Mouse (Mus musculus): ENCODE data around the gene Hes5. TPM values are rescaled to one million over a fixed set of nuclear protein-coding genes. Genes with fewer than 3 reads are reported as not detected.

The Hes5 gene
- polyA plus RNA-seq (2015; fragmentation: Nextera tagmentation; extraction: Ambion mirVana): 0.94 and 2.3 TPM in 2 replicates

DNA sequence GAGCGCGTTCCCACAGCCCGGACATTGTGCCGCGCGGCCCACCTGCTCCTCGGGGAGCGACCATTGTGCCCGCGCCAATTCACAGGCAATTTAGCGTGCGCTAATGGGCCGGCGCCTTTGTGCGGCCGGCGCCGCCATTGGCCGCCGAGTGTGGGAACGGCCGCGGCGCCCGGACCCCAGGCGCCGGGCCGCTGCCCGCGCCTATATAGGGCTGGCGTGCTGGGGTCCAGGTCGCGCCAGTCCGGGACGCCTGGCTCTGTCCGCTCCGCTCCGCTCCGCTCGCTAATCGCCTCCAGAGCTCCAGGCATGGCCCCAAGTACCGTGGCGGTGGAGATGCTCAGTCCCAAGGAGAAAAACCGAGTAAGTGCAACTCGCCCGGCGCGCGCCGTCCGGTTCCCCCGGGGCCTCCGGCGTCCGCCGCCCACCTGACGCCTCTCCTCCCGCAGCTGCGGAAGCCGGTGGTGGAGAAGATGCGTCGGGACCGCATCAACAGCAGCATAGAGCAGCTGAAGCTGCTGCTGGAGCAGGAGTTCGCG, at the start of gene Hes5:
TSS of gene Hes5 (plus strand) at position 234 of the 536 bp plus-strand sequence.
- H3K4me2 ChIP-seq (replicated peaks): peak within 1 kb of the TSS; percentile 82
- H3K27me3 ChIP-seq: peaks cover 75% of the 10 kb centered on the region
- ATAC-seq (ENCODE audit: low FRiP score, low read depth): no peak
- WGBS: under 1% methylated on average over 65 of the region's 65 CpGs
- H3K4me1 ChIP-seq: peaks cover 68% of the 10 kb centered on the region
- no peak within 1 kb of the TSS for H3K27ac ChIP-seq
- H3K9ac ChIP-seq: peak within 1 kb of the TSS; percentile 62
- H3K4me3 ChIP-seq: peak within 1 kb of the TSS; percentile 47
- H3K36me3 ChIP-seq: no peaks in the 10 kb centered on the region
- no peaks in the 10 kb centered on the region for H3K9me3 ChIP-seq

DNA sequence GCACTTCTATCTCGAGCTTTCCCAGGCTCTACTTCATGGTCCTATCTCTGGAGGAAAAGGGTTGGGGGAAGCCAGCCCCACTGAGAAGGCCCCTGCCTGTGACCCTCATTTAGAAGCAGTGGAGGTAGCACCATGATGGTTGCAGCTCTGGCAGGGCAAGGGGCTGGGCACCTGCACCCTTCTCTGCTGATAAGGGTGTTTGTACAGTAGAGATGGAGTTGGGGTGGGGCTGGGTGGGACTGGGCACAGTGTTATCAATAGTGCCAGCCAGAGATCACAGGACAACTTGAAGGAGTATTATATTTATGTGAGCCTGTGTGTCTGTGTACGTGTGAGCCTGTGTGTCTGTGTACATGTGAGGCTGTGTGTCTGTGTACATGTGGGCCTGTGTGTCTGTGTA, 49.1 kb upstream of the Hes5 start:
- H3K4me1 ChIP-seq: peaks cover 20% of the 10 kb centered on the region
- H3K27ac ChIP-seq: peak overlapping the region; percentile 58; the same call in 1 of the 2 replicates
- H3K9me3 ChIP-seq: no peaks in the 10 kb centered on the region
- H3K36me3 ChIP-seq: no peaks in the 10 kb centered on the region
- 78% methylated on average over 2 of the region's 2 CpGs for WGBS
- no peak overlapping the region for H3K4me2 ChIP-seq (replicated peaks)
- no peak overlapping the region for H3K9ac ChIP-seq
- no peaks in the 10 kb centered on the region for H3K27me3 ChIP-seq
- no peak overlapping the region for H3K4me3 ChIP-seq
- no peak for ATAC-seq (ENCODE audit: low FRiP score, low read depth)

DNA sequence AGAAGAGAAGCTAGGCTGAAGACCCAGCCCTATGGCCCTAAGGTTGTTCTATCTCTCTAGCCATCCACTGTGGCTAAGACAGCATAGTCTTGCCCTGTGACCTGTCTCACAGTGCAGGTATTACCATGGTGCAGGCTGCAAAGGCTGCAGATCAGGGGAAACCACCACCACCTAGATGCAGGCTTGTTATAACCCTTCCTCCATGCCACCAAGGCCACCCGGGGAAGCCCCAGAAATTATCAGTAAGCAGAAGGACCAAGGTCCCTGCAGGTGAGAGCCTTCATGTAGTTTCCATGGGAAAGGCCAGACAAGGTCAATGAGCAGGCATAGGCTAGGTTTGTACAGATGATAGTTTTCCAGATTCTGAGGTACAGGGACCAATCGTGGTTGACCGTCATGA, 46.9 kb upstream of the Hes5 start:
- Histone ChIP-seq H3K9ac (no peak overlapping the region), H3K36me3 (no peaks in the 10 kb centered on the region), H3K9me3 (no peaks in the 10 kb centered on the region), H3K4me3 (no peak overlapping the region), H3K27ac (no peak overlapping the region), H3K4me2 (replicated peaks) (no peak overlapping the region), H3K27me3 (no peaks in the 10 kb centered on the region), H3K4me1 (peaks cover 15% of the 10 kb centered on the region)
- 89% methylated on average over 3 of the region's 3 CpGs for WGBS
- no peak for ATAC-seq (ENCODE audit: low FRiP score, low read depth)

DNA sequence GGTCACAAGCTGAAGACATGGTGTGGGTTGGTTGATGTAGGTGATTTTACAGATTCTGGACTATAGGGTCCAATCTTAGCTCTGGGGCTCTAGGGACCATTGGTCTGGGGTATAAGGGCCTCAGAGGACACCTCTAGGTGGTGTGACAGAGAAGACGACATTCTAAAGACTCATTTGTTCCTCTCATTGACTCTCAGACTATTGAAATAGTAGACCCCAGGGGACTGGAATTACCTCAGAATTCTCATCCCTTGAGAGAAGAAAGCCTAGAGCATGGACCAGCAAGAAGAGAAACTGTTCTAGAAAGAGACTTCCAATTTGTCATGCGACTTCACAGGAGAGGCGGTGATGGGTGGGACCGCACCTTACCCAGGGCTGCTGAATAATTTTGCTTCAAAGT, 46.5 kb upstream of the Hes5 start:
- Histone ChIP-seq H3K4me3 (no peak overlapping the region), H3K9me3 (no peaks in the 10 kb centered on the region), H3K4me2 (replicated peaks) (no peak overlapping the region), H3K27me3 (no peaks in the 10 kb centered on the region), H3K4me1 (peaks cover 15% of the 10 kb centered on the region), H3K27ac (no peak overlapping the region), H3K9ac (no peak overlapping the region), H3K36me3 (no peaks in the 10 kb centered on the region)
- no peak for ATAC-seq (ENCODE audit: low FRiP score, low read depth)
- 91% methylated on average over 4 of the region's 4 CpGs for WGBS

DNA sequence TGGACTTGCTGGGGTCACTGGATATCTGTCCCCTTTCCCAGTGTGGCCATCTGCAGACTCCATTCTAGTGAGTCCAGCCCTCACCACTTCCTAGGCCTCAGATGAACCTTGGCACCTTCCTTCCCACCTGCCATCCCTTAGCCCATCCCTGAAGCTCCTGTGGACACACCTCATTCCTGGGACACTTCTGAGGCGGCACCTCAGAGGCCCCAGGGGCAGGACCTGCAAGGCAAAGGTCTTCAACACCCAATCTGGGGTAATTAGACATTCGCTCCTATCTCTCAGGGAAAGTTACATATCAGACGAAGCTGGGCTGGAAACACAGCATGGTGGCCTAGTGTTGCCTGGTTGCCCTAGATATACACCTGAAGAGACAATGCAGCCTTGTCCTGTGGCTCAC, 46.0 kb upstream of the Hes5 start:
- no peaks in the 10 kb centered on the region for H3K27me3 ChIP-seq
- no peak for ATAC-seq (ENCODE audit: low FRiP score, low read depth)
- no peak overlapping the region for H3K4me3 ChIP-seq
- H3K4me1 ChIP-seq: peaks cover 15% of the 10 kb centered on the region
- H3K4me2 ChIP-seq (replicated peaks): no peak overlapping the region
- H3K36me3 ChIP-seq: no peaks in the 10 kb centered on the region
- 67% methylated on average over 3 of the region's 3 CpGs for WGBS
- H3K9ac ChIP-seq: no peak overlapping the region
- no peaks in the 10 kb centered on the region for H3K9me3 ChIP-seq
- no peak overlapping the region for H3K27ac ChIP-seq

DNA sequence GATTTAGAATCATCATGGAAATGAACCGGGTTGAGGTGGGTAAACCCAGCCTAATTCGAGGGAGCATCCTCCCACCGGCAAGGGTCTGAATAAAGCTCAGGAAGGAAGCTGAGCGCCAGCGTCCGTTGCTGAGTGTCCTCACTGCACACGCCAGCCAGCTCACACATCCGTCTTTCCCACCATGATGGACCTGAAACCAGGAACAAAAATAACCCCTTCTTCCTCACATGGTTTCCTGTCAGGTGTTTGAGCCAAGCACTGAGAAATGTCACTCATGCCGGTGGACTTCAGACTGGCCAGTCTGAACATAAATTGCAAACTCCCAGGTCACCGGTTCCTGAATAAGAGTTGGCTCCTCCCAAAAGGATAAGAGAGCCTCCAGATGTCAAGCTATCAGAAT, 45.4 kb upstream of the Hes5 start:
- no peaks in the 10 kb centered on the region for H3K9me3 ChIP-seq
- WGBS: 83% methylated on average over 10 of the region's 10 CpGs
- H3K4me1 ChIP-seq: peaks cover 12% of the 10 kb centered on the region
- H3K4me3 ChIP-seq: no peak overlapping the region
- H3K36me3 ChIP-seq: no peaks in the 10 kb centered on the region
- ATAC-seq (ENCODE audit: low FRiP score, low read depth): no peak
- no peak overlapping the region for H3K27ac ChIP-seq
- no peak overlapping the region for H3K4me2 ChIP-seq (replicated peaks)
- no peaks in the 10 kb centered on the region for H3K27me3 ChIP-seq
- no peak overlapping the region for H3K9ac ChIP-seq

DNA sequence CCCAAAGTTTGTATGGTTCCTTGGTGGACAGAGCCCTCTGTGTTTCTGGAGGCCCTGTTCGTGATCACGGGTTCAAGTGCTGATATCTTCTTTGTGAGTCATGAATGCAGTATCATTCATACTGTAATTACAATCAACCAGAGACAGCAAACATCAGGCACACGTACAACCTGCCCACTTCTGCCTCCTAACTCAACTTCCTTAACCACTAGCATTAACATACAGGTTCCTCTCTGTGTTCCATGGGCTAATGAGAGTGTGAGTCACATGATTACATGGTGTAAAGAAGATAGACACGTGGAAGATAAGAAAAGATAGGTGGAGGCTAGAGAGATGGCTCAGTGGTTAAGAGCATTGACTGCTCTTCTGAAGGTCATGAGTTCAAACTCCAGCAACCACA, 44.1 kb upstream of the Hes5 start:
- no peaks in the 10 kb centered on the region for H3K36me3 ChIP-seq
- H3K4me1 ChIP-seq: no peaks in the 10 kb centered on the region
- no peaks in the 10 kb centered on the region for H3K9me3 ChIP-seq
- no peak overlapping the region for H3K4me3 ChIP-seq
- no peak overlapping the region for H3K4me2 ChIP-seq (replicated peaks)
- no peak overlapping the region for H3K27ac ChIP-seq
- no peaks in the 10 kb centered on the region for H3K27me3 ChIP-seq
- ATAC-seq (ENCODE audit: low FRiP score, low read depth): no peak
- WGBS: 85% methylated on average over 4 of the region's 4 CpGs
- H3K9ac ChIP-seq: no peak overlapping the region

DNA sequence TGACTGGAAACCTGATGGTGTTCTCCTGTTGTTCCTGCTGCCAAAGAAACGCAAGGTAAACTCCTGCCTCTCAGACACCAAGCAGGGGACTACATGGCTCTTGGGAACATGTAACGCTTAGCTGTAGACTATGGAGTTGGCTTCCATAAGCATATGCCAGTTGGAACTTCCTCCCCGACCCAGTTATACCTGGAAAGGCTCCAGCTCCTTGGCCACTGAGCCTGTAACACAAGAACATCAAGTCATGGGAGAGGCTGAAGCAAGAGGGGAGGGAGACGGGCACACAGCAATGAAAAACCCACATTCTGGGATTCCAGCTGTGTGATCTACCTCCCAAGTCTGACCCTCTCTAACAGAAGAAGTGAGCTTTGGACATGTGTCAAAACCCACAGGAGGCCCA, 38.4 kb upstream of the Hes5 start:
- ATAC-seq (ENCODE audit: low FRiP score, low read depth): no peak
- H3K9me3 ChIP-seq: no peaks in the 10 kb centered on the region
- no peak overlapping the region for H3K4me3 ChIP-seq
- H3K4me1 ChIP-seq: peaks cover 9% of the 10 kb centered on the region
- H3K9ac ChIP-seq: no peak overlapping the region
- 72% methylated on average over 4 of the region's 4 CpGs for WGBS
- H3K36me3 ChIP-seq: no peaks in the 10 kb centered on the region
- no peak overlapping the region for H3K27ac ChIP-seq
- no peaks in the 10 kb centered on the region for H3K27me3 ChIP-seq
- H3K4me2 ChIP-seq (replicated peaks): no peak overlapping the region

DNA sequence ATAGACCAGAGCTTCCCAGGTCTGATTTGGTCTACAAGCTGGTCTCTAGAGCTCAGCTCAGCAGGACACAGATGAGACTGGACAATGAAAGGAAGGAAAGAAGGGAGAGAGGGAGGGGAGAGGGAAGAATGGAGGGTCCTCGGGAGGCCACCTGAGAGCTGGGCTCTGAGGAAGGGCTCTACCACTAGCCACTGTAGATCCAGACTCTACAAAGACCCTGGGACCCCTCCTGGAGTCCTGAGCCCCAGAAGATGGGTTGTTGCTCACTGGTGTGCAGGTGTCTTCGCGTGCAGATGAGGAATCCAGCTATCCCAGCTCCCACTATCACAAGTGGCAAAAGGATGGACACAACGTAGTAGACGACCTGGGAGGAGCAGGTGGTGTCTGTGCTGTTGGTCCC, 37.8 kb upstream of the Hes5 start:
- 86% methylated on average over 5 of the region's 5 CpGs for WGBS
- Histone ChIP-seq H3K36me3 (no peaks in the 10 kb centered on the region), H3K9ac (no peak overlapping the region), H3K4me3 (no peak overlapping the region), H3K27me3 (no peaks in the 10 kb centered on the region), H3K9me3 (no peaks in the 10 kb centered on the region), H3K4me2 (replicated peaks) (no peak overlapping the region), H3K4me1 (peaks cover 16% of the 10 kb centered on the region), H3K27ac (no peak overlapping the region)
- ATAC-seq (ENCODE audit: low FRiP score, low read depth): no peak

DNA sequence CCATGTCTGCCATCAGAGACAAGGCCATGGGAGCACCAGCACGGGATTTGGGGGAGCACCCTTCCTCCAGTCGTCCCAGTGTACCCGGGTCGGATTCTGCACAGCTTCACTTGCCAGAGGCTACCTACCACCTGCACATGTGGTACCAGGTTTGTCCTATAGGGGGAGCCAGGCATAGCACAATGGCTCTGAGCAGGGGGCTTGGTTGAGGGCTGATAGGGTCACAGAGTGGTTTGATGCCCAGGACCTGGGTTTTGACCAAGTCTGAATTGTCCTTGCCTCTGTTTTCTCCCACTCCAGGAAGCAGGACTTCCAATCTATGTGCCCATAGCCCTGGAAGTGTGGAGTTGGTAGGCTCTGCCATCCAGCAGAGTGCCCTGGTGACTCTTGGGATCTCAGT, 35.3 kb upstream of the Hes5 start:
- Histone ChIP-seq H3K27me3 (no peaks in the 10 kb centered on the region), H3K4me3 (no peak overlapping the region), H3K27ac (no peak overlapping the region), H3K9ac (no peak overlapping the region), H3K4me1 (peaks cover 24% of the 10 kb centered on the region), H3K36me3 (no peaks in the 10 kb centered on the region), H3K9me3 (no peaks in the 10 kb centered on the region), H3K4me2 (replicated peaks) (no peak overlapping the region)
- WGBS: 52% methylated on average over 4 of the region's 4 CpGs
- ATAC-seq (ENCODE audit: low FRiP score, low read depth): no peak

DNA sequence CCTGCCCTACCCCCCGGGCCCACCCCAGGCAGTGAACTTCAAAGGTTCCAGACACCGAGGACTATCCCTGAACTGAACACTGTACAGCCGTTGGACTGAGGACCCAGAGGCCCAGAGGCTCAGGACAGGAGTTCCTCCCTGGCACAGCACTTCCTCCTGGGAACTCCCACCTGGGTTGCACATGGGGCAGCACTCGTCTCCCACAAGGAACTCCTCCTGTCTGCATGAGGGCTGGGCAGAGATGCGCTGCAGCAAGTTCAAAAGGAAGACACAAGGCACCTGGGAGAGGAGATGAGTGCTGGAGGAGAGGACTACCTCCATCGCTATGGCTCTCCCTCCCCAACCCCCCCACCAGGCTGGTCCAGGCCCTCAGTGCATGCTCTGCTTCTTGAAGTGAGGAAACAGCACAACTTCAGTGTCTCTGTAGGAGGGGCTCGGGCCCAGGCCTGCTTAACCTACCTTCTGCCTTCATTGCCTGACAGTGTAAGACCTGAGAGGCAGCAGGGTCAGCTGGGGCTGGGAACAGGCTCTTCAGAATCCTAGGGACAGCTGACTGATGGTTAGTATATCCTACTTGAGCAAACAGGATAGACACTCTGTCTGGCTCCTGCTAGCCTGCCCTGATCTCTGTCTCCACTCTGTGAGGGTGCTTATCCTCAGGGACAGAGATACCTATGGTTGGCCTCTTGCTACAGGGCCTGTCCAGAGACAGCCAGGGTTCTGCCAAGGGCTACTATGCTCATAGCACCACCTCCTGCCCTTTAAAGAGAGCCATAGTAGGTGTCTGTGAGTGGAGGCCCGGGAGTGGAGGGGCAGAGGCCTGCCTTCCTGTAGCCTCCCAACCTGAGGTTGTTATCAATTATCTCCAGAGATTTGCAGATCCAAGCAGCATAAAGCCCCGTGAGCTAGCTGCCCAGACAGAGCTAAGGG, 33.5 kb upstream of the Hes5 start:
- Histone ChIP-seq H3K9ac (peak overlapping the region; percentile 53), H3K9me3 (no peaks in the 10 kb centered on the region), H3K27me3 (no peaks in the 10 kb centered on the region), H3K4me1 (peaks cover 24% of the 10 kb centered on the region), H3K4me2 (replicated peaks) (peak overlapping the region; percentile 49), H3K36me3 (no peaks in the 10 kb centered on the region), H3K4me3 (peak overlapping the region; percentile 8; the same call in 1 of the 2 replicates), H3K27ac (peak overlapping the region; percentile 76)
- WGBS: 37% methylated on average over 9 of the region's 9 CpGs
- ATAC-seq (ENCODE audit: low FRiP score, low read depth): no peak; the same call in 1 of the 2 replicates

DNA sequence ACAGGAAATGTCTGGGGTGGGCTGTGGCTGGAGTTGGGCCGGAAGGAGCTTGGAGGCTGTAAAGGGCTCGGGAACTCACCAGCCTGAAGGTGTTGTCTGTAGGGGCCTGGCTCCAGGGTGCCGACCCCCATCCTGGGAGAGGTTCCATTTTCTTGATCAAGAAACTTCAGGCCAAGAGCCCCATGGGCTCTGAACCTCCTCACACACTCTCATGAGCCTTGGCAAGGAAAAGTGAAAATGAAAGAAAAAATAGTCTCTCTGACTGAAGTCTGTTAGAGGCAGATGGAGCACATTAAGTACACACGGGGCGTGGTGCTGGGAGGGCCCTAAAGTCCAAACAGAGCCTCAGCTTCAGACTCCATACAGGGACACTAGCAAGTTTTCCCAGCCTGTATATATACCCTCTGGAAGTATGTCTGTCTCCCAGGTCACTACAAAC, 32.8 kb upstream of the Hes5 start:
- Histone ChIP-seq H3K36me3 (no peaks in the 10 kb centered on the region), H3K4me3 (peak overlapping the region; percentile 8; the same call in 1 of the 2 replicates), H3K4me1 (peaks cover 24% of the 10 kb centered on the region), H3K4me2 (replicated peaks) (peak overlapping the region; percentile 49), H3K27ac (peak overlapping the region; percentile 76), H3K9ac (peak overlapping the region; percentile 53), H3K9me3 (no peaks in the 10 kb centered on the region), H3K27me3 (no peaks in the 10 kb centered on the region)
- 13% methylated on average over 5 of the region's 5 CpGs for WGBS
- peak; percentile 66; the same call in 1 of the 2 replicates for ATAC-seq (ENCODE audit: low FRiP score, low read depth)
